Mouse (Mus musculus) frontal cortex, postnatal 36 days (tissue): ENCODE results near the gene Ccdc110.

ENCODE experiments used
- DNase-seq, 2 experiments: peaks; one replicate each; pipeline ENCODE4 v3.0.0; 2022; ENCODE audit warnings: low spot score in 2 of 2

Ccdc110 gene

GRCm38 (mm10) chr8:45934582-45935014 is at the start of gene Ccdc110:
Gene Ccdc110 (plus strand): TSS chr8:45934619.
- DNase-seq: peak; percentile 97 to 98

GRCm38 (mm10) chr8:45885202-45885685 is 49.2 kb upstream of the Ccdc110 start, which contains the start of gene Pdlim3:
Gene Pdlim3 (plus strand): TSS chr8:45885461.
- no peak for DNase-seq

GRCm38 (mm10) chr8:45885775-45886174 is 48.6 kb upstream of the Ccdc110 start:
- no peak for DNase-seq

GRCm38 (mm10) chr8:45889737-45890136 is 44.7 kb upstream of the Ccdc110 start:
- DNase-seq: no peak

GRCm38 (mm10) chr8:45896590-45896989 is 37.8 kb upstream of the Ccdc110 start:
- DNase-seq: no peak

- no peak for DNase-seq
These were observed 34.6 kb upstream of the Ccdc110 start for GRCm38 (mm10) chr8:45899783-45900182.

GRCm38 (mm10) chr8:45901626-45902025 is 32.8 kb upstream of the Ccdc110 start:
- DNase-seq: no peak

- no peak for DNase-seq
These were observed 30.8 kb upstream of the Ccdc110 start for GRCm38 (mm10) chr8:45903659-45904058.

- no peak for DNase-seq
These were observed 28.7 kb upstream of the Ccdc110 start for GRCm38 (mm10) chr8:45905591-45906250.

- no peak for DNase-seq
These were observed 28.2 kb upstream of the Ccdc110 start for GRCm38 (mm10) chr8:45906251-45906619.

GRCm38 (mm10) chr8:45913707-45914106 is 20.7 kb upstream of the Ccdc110 start:
- DNase-seq: no peak

GRCm38 (mm10) chr8:45916496-45916895 is 17.9 kb upstream of the Ccdc110 start:
- no peak for DNase-seq

- DNase-seq: peak in 1 of 2 experiments; percentile 44
These were observed 17.3 kb upstream of the Ccdc110 start for GRCm38 (mm10) chr8:45917040-45917679.

- peak in 1 of 2 experiments; percentile 24 for DNase-seq
These were observed 15.5 kb upstream of the Ccdc110 start for GRCm38 (mm10) chr8:45918891-45919290.

- DNase-seq: no peak
These were observed 14.0 kb upstream of the Ccdc110 start for GRCm38 (mm10) chr8:45920392-45920791.

- no peak for DNase-seq
These were observed 12.3 kb upstream of the Ccdc110 start for GRCm38 (mm10) chr8:45922116-45922515.

- DNase-seq: no peak
These were observed 2.6 kb downstream of the Ccdc110 start for GRCm38 (mm10) chr8:45936986-45937385.

- no peak for DNase-seq
These were observed 11.9 kb downstream of the Ccdc110 start for GRCm38 (mm10) chr8:45946283-45946682.

- DNase-seq: no peak
These were observed 16.2 kb downstream of the Ccdc110 start for GRCm38 (mm10) chr8:45950622-45951021.

GRCm38 (mm10) chr8:45970894-45971293 is 36.5 kb downstream of the Ccdc110 start:
- no peak for DNase-seq

GRCm38 (mm10) chr8:45973988-45974505 is 39.6 kb downstream of the Ccdc110 start:
- no peak for DNase-seq

- peak; percentile 98 to 99 for DNase-seq
These were observed 40.9 kb downstream of the Ccdc110 start, which contains the start of the genes 1700029J07Rik and Ufsp2 for GRCm38 (mm10) chr8:45975126-45975836. Gene 1700029J07Rik (minus strand): TSS chr8:45975252. Gene Ufsp2 (plus strand): TSS chr8:45975528.
